Mouse (Mus musculus): ENCODE data around the gene Neu3.

DNA sequence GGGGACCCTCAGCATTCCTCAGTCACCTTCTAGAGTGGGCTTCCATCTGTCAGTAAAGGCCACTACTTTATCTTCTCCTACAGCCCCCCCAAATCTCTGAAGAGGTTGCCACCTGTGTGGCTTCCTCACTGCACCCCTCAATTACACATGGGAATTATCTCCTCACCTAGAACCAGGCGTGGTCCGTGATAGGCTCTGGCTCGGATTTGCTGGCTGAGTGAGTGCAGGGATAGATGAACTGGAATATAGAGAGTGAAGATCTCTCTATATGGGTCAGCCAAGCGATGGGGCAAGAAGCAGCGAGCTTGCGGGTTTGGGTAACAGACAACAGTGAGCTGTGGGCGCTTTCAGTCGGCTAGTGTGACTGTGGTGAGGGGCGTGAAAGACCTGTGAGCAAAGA is 2.7 kb downstream of the Neu3 start:
- TF ChIP-seq EP300 (IDR thresholded peaks at IDR 0.05; ENCODE audit: low read depth) (no peak), CTCF (IDR thresholded peaks at IDR 0.05; ENCODE audit: low read depth) (no peak)

Data from liver, postnatal 0 days (tissue).